Mouse (Mus musculus) forebrain, postnatal 0 days (tissue): Measurements from ENCODE around the gene Enpp3. TPM values are rescaled to one million over a fixed set of nuclear protein-coding genes. Genes with fewer than 3 reads are reported as not detected.

Source experiments
- ATAC-seq: fragments of 200-750 bp; cut with Nextera tagmentation; 2 replicates; pipeline ENCODE4 v1.8.0; 2017; ENCODE audit warnings: mild to moderate bottlenecking, moderate library complexity
- DNase-seq: peaks from one replicate; pipeline ENCODE4 v3.0.0-alpha.2; 2015
- H3K27ac ChIP-seq: fragments of 300-500 bp; sonication (generic); 2 replicates; pipeline ENCODE4 v1.5.1; 2014; ENCODE audit warnings: low read depth, mild to moderate bottlenecking, antibody characterized with exemption, low read length, moderate library complexity, mixed read lengths
- H3K27me3 ChIP-seq: fragments of 300-500 bp; sonication (generic); 2 replicates; pipeline ENCODE4 v1.6.1; 2014; ENCODE audit warnings: mild to moderate bottlenecking, low read length, mixed read lengths; ENCODE audit not compliant: insufficient read depth
- H3K36me3 ChIP-seq: fragments of 300-500 bp; sonication (generic); 2 replicates; pipeline ENCODE4 v1.6.1; 2014; ENCODE audit warnings: mild to moderate bottlenecking, moderate library complexity; ENCODE audit not compliant: insufficient read depth
- H3K4me1 ChIP-seq: fragments of 300-500 bp; sonication (generic); 2 replicates; pipeline ENCODE4 v1.6.1; 2014; ENCODE audit warnings: antibody characterized with exemption; ENCODE audit not compliant: insufficient read depth
- H3K4me2 ChIP-seq: fragments of 300-500 bp; sonication (generic); 2 replicates; pipeline ENCODE4 v1.6.1; 2014; ENCODE audit warnings: low read depth, mild to moderate bottlenecking, moderate library complexity
- H3K4me3 ChIP-seq: fragments of 300-500 bp; sonication (generic); 2 replicates; pipeline ENCODE4 v1.5.1; 2014; ENCODE audit warnings: low read depth, low read length, mixed read lengths
- H3K9ac ChIP-seq: fragments of 300-500 bp; sonication (generic); 2 replicates; pipeline ENCODE4 v1.6.1; 2014; ENCODE audit warnings: mild to moderate bottlenecking
- H3K9me3 ChIP-seq: fragments of 300-500 bp; sonication (generic); 2 replicates; pipeline ENCODE4 v1.6.1; 2016; ENCODE audit warnings: low read length
- CTCF ChIP-seq: sonication (generic); IDR thresholded peaks from 2 replicates; pipeline ENCODE4 v1.5.1; 2016; ENCODE audit warnings: antibody characterized with exemption, control low read depth, low read depth
- WGBS: fragments of 180-500 bp; shearing (Covaris S2); extraction: QIAGEN DNeasy Blood & Tissue Kit; methylation state at CpG from one replicate; pipeline ENCODE4 v1.1.7; 2014; 5-methylcytosine and 5-hydroxymethylcytosine counted together
- polyA plus RNA-seq: library from polyadenylated mRNA; unstranded; fragments of >200 nt; fragmentation: Nextera tagmentation; extraction: Ambion mirVana; gene quantifications from 2 replicates; pipeline ENCODE4 v1.2.1, GENCODE M21; 2015
- total RNA-seq: library from RNA; depleted of rRNA; stranded (reverse); fragments of >200 nt; gene quantifications from 2 replicates; pipeline ENCODE4 v1.2.3, GENCODE M21; 2014

Gene Enpp3
- total and polyA plus RNA-seq, 2 experiments from 2014 or later = 1.7 to 2.5 TPM

DNA sequence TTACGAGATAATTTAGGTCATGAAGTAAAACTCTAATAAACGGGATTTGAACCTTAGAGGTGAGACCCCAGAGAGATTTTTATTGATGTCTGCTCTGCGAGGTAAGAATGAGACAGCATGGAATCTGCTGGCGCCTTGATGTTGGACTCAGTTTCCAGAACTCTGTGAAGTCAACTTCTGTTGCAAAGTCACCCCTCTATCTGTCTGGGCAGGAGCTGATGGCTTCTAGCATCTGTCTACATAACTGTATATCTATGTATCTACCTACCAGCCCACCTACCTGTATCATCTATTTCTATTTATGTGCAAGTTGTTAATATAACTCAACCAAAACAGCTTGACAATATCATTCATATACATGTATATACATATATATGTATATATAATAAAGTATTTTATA, 57.3 kb downstream of the Enpp3 start:
- Histone ChIP-seq H3K9ac (no peak overlapping the region), H3K9me3 (no peaks in the 10 kb centered on the region), H3K4me3 (no peak overlapping the region), H3K27me3 (no peaks in the 10 kb centered on the region), H3K4me2 (no peak overlapping the region), H3K36me3 (no peaks in the 10 kb centered on the region), H3K4me1 (no peaks in the 10 kb centered on the region), H3K27ac (no peak overlapping the region)
- no peak for ATAC-seq
- no peak for TF ChIP-seq CTCF
- 90% methylated on average over 4 of the region's 4 CpGs for WGBS
- no peak for DNase-seq

DNA sequence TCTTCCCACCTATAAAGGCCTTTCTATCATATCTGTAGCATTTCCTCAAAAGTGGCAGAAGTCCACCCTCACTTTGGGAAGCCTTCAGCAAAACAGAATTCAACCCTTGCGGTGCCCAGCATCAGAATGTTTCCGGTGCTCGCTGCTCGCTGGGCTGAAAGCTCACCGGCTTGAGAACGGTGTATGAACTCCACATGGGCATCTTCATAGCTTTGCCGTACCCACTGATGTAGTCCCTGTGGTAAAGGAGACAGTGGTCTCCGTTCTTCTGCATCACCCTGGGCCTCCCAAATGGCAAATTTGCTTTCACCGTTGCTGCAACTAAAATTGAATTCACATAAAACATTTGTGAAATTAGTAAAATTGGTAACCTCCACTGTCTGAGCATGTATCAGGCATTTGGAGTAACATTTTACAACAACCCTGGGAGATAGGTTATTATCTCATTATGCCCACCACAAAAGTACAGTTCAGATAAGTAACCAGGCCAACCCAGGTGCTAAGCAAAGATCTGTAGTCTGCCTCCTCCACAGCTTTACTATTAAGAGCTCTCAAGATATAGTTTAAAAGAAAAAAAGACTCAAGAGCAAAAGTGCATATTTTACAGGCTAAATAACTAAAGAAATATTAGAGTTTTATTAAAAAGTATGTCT, 57.9 kb downstream of the Enpp3 start:
- DNase-seq = no peak
- Histone ChIP-seq H3K4me1 (no peaks in the 10 kb centered on the region), H3K27ac (no peak overlapping the region), H3K4me3 (no peak overlapping the region), H3K27me3 (no peaks in the 10 kb centered on the region), H3K4me2 (no peak overlapping the region), H3K9me3 (no peaks in the 10 kb centered on the region), H3K9ac (no peak overlapping the region), H3K36me3 (no peaks in the 10 kb centered on the region)
- TF ChIP-seq CTCF = no peak
- ATAC-seq = no peak
- 97% methylated on average over 9 of the region's 9 CpGs for WGBS

DNA sequence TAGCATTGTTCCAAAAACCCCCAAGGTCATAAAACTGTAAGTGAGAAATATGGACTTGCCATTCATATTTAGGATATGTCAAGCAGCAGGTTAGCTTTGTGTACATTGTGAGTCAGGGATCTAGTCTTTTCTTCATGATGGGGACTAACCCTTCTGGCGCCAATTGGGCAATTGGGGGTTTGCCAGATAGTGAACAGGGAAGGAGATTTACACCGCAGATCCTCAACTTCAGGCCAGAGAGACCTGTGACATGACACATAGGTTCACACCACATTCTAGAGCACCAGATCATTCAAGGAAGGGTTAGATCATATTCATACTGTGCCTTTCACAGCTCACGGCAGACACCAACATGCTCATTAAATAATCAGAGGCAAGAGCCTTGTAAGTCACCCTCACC, 58.7 kb downstream of the Enpp3 start:
- Histone ChIP-seq H3K9ac (no peak overlapping the region), H3K27ac (no peak overlapping the region), H3K27me3 (no peaks in the 10 kb centered on the region), H3K4me3 (no peak overlapping the region), H3K36me3 (no peaks in the 10 kb centered on the region), H3K4me1 (no peaks in the 10 kb centered on the region), H3K4me2 (no peak overlapping the region), H3K9me3 (no peaks in the 10 kb centered on the region)
- ATAC-seq (no peak), DNase-seq (no peak)
- TF ChIP-seq CTCF = no peak
- WGBS = 81% methylated on average over 3 of the region's 3 CpGs

DNA sequence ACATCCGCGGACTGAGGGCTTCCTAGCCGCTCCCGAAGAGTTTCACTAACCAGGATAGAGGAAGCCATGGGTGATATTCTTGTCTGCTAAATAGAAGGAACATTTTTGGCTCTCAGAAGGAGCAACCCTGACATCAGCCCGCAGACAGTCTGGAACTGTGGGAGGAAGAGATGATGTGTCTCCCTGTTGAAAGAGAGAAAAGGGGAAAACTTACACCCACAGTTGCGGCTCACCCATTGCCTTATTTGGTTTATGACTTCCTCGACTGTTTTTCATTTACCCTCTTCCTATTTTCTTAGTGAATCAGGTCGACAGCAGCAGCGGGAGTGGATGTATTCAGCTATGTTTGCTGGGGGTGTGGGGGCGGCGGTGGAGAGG, 64.0 kb downstream of the Enpp3 start:
- DNase-seq (no peak), ATAC-seq (no peak)
- Histone ChIP-seq H3K36me3 (no peaks in the 10 kb centered on the region), H3K4me2 (no peak overlapping the region), H3K4me3 (no peak overlapping the region), H3K9ac (no peak overlapping the region), H3K4me1 (no peaks in the 10 kb centered on the region), H3K9me3 (no peaks in the 10 kb centered on the region), H3K27me3 (no peaks in the 10 kb centered on the region), H3K27ac (no peak overlapping the region)
- WGBS = 87% methylated on average over 11 of the region's 11 CpGs
- no peak for TF ChIP-seq CTCF

DNA sequence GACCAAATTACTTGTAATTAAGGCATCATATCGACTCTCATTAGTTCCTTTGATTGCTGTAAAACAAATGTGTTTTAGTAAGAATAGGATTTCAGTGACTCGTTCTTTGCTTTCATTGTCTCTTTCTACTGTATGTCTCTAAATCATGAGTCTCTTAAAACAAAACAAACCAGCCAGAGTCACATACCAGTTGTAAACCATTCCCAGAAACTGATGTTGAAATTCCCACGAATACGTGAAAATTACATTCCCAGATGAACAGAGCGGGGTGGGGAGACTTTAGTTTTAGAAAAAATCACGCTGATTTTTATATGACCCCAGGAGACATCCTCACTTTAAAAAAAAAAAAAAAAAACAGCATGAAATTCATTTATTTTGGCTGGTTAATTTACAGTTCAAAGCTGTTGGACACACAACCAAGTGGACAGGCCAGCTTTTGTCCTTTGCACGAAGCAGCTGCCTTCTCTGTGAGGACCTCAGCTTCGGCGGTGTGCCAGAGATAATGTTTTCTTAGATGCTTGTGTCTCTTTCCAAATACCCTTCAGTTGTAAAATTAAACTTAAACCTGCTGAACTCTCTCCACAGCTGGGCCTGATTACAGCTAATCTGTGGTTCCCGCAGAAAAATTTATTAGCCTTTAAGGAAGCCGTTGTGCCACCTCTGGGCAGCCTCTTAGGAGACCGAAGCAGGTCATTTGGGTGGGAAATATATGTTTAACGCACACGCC, 64.5 kb downstream of the Enpp3 start:
- H3K36me3 ChIP-seq = no peaks in the 10 kb centered on the region
- WGBS = 82% methylated on average over 14 of the region's 14 CpGs
- no peak overlapping the region for H3K27ac ChIP-seq
- no peak overlapping the region for H3K4me3 ChIP-seq
- H3K4me2 ChIP-seq = no peak overlapping the region
- H3K9ac ChIP-seq = no peak overlapping the region
- no peak for ATAC-seq
- H3K4me1 ChIP-seq = no peaks in the 10 kb centered on the region
- TF ChIP-seq CTCF = no peak
- no peaks in the 10 kb centered on the region for H3K27me3 ChIP-seq
- H3K9me3 ChIP-seq = no peaks in the 10 kb centered on the region
- no peak for DNase-seq

DNA sequence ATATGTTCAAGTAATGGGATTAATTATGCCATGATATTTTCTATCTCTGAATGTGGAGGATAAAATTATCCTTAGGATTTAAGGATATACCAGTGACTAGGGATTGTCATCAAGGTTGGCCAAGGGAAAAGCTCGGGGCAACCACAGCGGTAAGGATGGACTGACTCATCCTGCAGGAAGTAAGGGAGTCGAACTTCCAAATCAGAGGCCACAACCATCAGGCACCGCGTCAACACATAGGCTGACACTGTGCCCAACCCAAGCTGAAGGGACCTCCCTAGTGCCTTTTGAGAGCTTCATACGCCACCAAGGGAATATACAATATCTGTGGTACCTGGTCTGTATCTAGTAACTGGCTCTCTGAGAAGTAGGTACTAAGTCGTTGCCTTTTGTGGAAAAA, 73.1 kb downstream of the Enpp3 start:
- ATAC-seq (no peak), DNase-seq (no peak)
- no peak for TF ChIP-seq CTCF
- no peak overlapping the region for H3K4me3 ChIP-seq
- 94% methylated on average over 7 of the region's 7 CpGs for WGBS
- H3K36me3 ChIP-seq = no peaks in the 10 kb centered on the region
- H3K27ac ChIP-seq = no peak overlapping the region
- H3K4me2 ChIP-seq = no peak overlapping the region
- H3K9me3 ChIP-seq = no peaks in the 10 kb centered on the region
- no peaks in the 10 kb centered on the region for H3K27me3 ChIP-seq
- no peak overlapping the region for H3K9ac ChIP-seq
- H3K4me1 ChIP-seq = no peaks in the 10 kb centered on the region

DNA sequence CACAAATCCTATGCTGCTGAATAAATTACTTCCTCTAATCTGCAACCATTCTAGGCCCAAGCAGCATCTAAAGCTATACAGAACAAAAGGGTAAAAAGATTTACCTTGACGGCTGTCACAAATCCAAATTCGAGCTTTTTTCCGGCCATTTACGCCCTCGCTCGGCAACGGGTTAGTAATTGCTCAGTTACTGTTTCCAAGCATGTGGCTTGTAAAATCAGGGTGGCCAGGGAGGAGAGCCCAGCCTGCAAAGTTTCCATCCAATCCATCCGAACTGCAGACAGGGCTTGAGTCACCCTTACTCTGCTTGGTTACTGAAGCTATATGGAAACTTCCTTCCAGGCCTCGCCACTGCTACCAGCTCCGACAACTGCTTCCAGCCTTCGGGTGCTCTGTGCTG, 74.9 kb downstream of the Enpp3 start:
- no peaks in the 10 kb centered on the region for H3K4me1 ChIP-seq
- WGBS = 31% methylated on average over 11 of the region's 11 CpGs
- H3K36me3 ChIP-seq = no peaks in the 10 kb centered on the region
- H3K4me2 ChIP-seq = no peak overlapping the region
- no peak overlapping the region for H3K27ac ChIP-seq
- H3K27me3 ChIP-seq = no peaks in the 10 kb centered on the region
- no peak overlapping the region for H3K9ac ChIP-seq
- no peaks in the 10 kb centered on the region for H3K9me3 ChIP-seq
- DNase-seq = no peak
- ATAC-seq = no peak
- no peak for TF ChIP-seq CTCF
- no peak overlapping the region for H3K4me3 ChIP-seq
